Mouse (Mus musculus) forebrain, embryonic 14.5 days (tissue): ENCODE data around the gene Sclt1. TPM values are rescaled to one million over a fixed set of nuclear protein-coding genes. Genes with fewer than 3 reads are reported as not detected.

Source experiments
- polyA plus RNA-seq: library from polyadenylated mRNA; unstranded; fragments of >200 nt; fragmentation: Nextera tagmentation; extraction: Ambion mirVana; gene quantifications from 2 replicates; pipeline ENCODE4 v1.2.1, GENCODE M21; 2014

Sclt1 gene
- polyA plus RNA-seq, 1 experiment from 2014 or later, result 13.1 TPM

Other genes starting within 250 kb of the Sclt1 start
- 11.9 and 14.5 TPM in 2 replicates for gene Jade1, start 186.8 kb downstream of the Sclt1 start, polyA plus RNA-seq
- gene D3Ertd751e, start 97 bp upstream of the Sclt1 start, polyA plus RNA-seq, result 10.4 and 10.6 TPM in 2 replicates